Mouse (Mus musculus): ENCODE results near the gene Rab4a. TPM values are rescaled to one million over a fixed set of nuclear protein-coding genes. Genes with fewer than 3 reads are reported as not detected.

Rab4a gene
- total RNA-seq, 2 experiments from 2014 or later = 0.26 to 1.2 TPM

Other genes starting within 250 kb of the Rab4a start
- gene Rhou, start 152.1 kb upstream of the Rab4a start, total RNA-seq (2015) = 24.1 and 26.5 TPM in 2 replicates
- gene Rhou, start 152.1 kb upstream of the Rab4a start, total RNA-seq (2017) = 15.0 and 18.6 TPM in 2 replicates
- gene Ccsap, start 54.2 kb downstream of the Rab4a start, total RNA-seq (2015) = 8.0 and 9.2 TPM in 2 replicates
- gene Ccsap, start 54.2 kb downstream of the Rab4a start, total RNA-seq (2017) = 11.1 and 11.7 TPM in 2 replicates
- gene Acta1, start 88.8 kb downstream of the Rab4a start, total RNA-seq (2015) = not detected in 2 replicates
- gene Acta1, start 88.8 kb downstream of the Rab4a start, total RNA-seq (2017) = not detected in 2 replicates
- gene Nup133, start 143.3 kb downstream of the Rab4a start, total RNA-seq (2015) = 10.9 and 15.0 TPM in 2 replicates
- 15.3 and 17.4 TPM in 2 replicates for gene Nup133, start 143.3 kb downstream of the Rab4a start, total RNA-seq (2017)
- gene Abcb10, start 177.1 kb downstream of the Rab4a start, total RNA-seq (2015) = 5.0 and 7.5 TPM in 2 replicates
- gene Abcb10, start 177.1 kb downstream of the Rab4a start, total RNA-seq (2017) = 8.5 and 9.0 TPM in 2 replicates
- 14.5 and 15.3 TPM in 2 replicates for gene Taf5l, start 215.4 kb downstream of the Rab4a start, total RNA-seq (2015)
- 14.6 and 19.6 TPM in 2 replicates for gene Taf5l, start 215.4 kb downstream of the Rab4a start, total RNA-seq (2017)
- gene Urb2, start 215.5 kb downstream of the Rab4a start, total RNA-seq (2015) = 5.5 and 6.6 TPM in 2 replicates
- 4.2 and 5.4 TPM in 2 replicates for gene Urb2, start 215.5 kb downstream of the Rab4a start, total RNA-seq (2017)

All from megakaryocyte, adult 5-6 weeks (primary cell).